Mouse (Mus musculus) mouse trophoblast stem cell (cell line): Measurements from ENCODE around the gene Inpp4b.

Experiments
- in situ Hi-C, 2 experiments: fragments of 300-500 bp; cut with MseI, MboI; formaldehyde crosslinking; loops; 2 replicates in 1 of 2; 3 replicates in 1 of 2; pipeline ENCODE4 v1.15.1; 2025

Inpp4b gene

DNA sequence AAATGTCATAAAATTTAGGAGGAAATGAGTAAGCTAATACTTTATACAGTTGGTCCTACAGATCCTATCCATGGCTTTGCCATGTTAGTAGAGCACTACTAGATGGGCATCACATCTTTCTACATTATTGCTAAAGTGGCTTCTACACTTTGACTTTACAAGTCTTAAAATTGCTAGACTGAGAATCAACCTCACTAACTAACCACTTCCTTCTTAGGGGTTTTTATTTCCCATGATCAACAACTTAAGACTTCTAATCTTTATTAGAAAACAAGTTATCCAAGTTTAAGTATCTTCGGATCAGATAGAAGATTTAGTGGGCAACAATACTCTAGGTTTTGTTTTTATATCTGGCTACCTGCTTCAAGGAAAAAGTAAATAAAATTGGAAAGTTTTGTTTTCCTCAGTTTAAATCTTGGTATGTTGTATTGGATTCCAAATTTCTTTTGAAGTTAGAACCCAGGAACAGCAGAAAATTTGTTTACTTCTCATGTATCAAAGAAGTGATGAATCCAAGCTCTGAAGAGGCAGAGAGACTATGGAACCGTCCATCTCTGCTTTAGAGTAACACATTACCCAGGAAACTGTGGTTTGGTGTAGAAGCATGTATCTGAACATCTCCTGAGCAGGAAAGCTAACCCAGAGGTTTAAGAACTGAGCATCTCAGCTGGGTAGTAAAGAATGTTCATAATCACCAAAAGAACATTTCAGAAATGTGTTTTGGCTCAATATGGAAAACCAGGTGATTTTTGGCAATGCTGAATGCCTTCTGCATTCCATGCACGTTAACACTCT lies 361.4 kb downstream of the Inpp4b start:
- in situ Hi-C loops, result no loop called here

- in situ Hi-C loops, result no loop called here
These were observed 365.1 kb downstream of the Inpp4b start for GRCm38 (mm10) chr8:81707436-81707835.

GRCm38 (mm10) chr8:81731332-81731731 lies 389.0 kb downstream of the Inpp4b start:
- in situ Hi-C loops, result no loop called here

DNA sequence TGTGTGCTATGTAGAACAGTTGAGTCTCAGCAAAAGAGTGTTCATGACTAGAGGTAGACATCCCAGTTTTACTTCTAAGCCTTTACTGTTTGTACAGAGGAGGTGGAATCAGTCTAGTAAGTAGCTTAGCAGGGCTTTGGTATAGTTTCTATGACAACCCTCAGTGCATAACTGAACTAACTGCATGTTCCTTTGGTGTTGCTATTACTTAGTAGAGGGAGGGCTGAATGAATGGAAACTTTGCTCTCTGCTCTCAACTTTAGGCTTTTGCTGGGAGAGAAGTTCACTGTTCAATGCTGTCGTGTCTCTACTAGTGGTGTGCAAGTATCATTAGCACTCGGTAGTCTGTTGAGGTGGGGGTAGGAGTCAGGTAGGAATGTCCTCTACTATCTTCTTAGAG lies 393.3 kb downstream of the Inpp4b start:
- in situ Hi-C loops, result no loop called here

GRCm38 (mm10) chr8:81736103-81736502 lies 393.7 kb downstream of the Inpp4b start:
- in situ Hi-C loops, result no loop called here

DNA sequence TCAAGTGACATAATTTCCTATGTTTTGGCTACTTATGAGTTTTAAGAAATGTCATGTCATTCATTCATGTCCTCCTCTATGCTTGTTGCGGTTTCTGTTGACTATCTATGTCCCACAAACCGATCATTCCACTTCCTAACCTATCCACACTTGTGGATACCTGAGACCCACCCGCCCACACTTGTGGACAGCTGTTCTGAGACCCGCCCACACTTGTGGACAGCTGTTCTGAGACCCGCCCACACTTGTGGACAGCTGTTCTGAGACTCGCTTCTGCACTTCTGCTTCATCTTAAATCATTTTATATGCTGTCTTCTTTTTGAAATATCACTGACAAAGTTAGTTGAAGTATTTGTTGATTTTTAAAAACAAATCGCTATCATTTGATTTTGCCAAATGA lies 400.2 kb downstream of the Inpp4b start:
- in situ Hi-C loops, result no loop called here

GRCm38 (mm10) chr8:81743040-81743439 lies 400.7 kb downstream of the Inpp4b start:
- in situ Hi-C loops, result no loop called here

DNA sequence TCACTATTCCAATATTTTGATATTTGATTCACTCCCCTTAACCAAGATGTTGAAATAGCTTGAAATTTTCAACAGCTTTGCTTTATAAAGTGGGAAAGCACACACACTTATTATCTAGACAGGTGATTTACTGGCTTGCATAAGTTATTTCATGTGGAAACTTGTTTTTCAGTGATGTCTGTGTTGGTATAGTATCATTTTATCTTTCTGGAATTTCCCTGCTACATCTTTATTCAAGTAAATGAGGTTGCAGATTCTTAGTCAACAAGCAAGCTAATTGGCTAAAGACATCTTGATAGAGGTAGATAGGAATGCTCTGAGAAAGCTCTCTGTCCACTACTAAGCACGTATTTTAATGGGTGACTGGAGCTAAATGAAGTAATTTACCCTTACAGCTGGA lies 403.1 kb downstream of the Inpp4b start:
- in situ Hi-C loops, result no loop called here

- in situ Hi-C loops, result no loop called here
These were observed 408.8 kb downstream of the Inpp4b start for GRCm38 (mm10) chr8:81751159-81751558.

GRCm38 (mm10) chr8:81756663-81757062 lies 414.3 kb downstream of the Inpp4b start:
- in situ Hi-C loops, result no loop called here

GRCm38 (mm10) chr8:81757580-81758144 lies 415.3 kb downstream of the Inpp4b start:
- in situ Hi-C loops, result no loop called here

DNA sequence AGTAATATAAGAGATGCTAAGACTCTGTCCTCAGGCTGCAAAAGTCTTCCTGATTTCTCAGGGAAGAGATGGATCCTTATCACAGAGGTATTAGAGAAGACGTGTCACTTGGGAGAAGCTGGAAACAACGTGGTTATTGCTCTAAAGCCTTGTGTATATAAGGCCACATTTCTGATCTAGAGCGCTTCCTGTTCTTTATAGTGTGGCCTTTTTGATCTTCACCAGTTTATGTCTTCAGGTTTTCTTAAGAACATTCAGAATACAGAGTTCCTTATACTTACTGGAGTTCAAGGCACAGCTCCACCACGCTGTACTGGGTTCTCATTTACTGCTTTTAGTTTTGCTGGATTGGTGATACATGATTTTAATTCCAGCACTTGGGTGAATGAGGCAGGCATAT lies 419.1 kb downstream of the Inpp4b start:
- in situ Hi-C loops, result no loop called here

GRCm38 (mm10) chr8:81766033-81766432 lies 423.7 kb downstream of the Inpp4b start:
- in situ Hi-C loops, result no loop called here

DNA sequence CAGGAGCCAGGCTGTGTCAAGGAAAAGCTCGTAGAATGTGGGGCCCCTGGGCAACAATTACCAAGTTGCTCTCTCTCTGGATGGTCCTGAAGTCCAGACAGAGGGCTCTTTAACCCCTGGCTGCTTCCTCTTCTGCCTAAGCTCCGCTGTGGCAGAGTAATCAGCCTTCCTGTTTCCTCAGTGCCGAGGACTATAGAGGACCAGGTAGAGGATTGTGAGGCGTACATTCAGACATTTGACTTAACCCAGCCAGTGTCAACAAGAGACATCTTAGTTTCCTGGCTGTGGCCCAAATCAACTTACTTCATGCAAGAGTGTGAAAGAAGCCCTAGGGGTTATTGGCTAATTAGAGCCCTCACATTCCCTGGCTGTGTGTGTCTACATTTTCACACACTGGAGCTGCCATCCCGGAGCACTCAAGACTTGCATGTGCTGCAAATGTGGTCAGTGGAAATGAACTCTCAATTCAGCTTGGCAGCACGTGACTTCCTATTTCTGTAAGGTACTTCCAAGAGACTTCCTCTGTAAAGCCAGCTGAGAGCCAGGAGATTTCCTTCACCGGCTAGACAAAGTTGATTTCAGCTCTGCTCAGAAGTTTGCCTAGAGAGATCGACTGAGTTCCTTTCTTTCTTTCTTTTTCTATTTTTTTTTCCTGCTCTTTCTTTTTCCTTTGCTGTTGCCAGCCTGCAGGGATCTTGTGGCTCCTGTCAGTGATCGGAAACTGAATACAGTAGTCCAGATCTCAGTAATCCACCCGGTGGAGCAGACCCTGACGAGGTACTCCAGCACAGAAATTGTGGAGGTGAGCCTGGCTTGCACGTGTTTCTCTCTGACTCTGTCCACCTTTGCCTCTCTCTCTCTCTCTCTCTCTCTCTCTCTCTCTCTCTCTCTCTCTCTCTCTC lies 425.3 kb downstream of the Inpp4b start:
- in situ Hi-C loops, result no loop called here

DNA sequence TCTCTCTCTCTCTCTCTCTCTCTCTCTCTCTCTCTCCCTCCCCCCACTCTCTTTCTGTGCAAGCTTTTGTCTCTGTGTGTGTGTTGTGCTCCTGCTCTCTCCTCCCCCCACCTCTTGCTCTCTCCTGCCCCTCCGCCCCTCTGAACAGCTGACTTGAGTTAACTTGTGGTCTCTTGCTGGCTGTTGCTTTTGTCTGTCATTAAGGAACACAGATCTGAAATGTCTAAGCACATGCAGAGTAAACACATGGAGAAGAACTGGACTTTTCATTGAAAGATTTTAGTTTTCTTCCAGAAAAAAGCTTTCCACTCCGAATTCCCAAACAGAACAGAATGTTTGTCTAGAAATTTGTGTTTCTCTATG lies 425.9 kb downstream of the Inpp4b start:
- in situ Hi-C loops, result no loop called here

DNA sequence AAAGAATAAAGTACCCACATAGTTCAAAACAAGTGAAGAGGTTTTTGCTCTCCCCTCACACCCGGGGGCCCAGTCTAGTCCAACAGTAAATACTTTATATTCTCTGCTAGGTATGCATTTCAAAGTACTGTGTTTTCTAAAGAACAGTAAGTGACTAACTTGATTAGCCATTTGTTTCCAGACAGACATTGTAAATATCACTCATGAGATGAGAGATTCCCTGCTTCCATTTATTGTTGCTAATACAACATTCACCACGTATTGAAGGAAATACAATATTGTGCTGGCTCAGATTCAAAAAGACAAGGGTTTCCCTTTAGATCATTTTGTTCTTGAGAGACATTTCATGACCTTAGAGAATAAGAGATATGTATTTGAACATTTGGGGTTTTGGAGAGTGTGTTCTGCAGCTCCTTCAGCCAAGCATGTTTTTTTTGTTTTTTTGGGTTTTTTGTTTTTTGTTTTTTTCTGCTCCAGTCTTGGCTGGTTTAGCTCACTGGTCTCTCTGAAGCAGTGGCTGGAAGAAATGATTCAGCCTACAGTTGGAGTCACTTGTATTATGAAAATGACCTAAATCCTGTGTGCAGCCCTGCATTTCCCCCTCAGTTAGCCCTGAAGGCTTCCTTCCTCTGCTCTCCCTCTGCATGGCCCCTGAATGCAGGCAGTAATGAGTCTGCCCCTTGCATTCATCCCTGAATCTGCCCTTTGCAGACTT lies 426.5 kb downstream of the Inpp4b start:
- in situ Hi-C loops, result no loop called here

- in situ Hi-C loops, result no loop called here
These were observed 428.4 kb downstream of the Inpp4b start for GRCm38 (mm10) chr8:81770603-81771276.

DNA sequence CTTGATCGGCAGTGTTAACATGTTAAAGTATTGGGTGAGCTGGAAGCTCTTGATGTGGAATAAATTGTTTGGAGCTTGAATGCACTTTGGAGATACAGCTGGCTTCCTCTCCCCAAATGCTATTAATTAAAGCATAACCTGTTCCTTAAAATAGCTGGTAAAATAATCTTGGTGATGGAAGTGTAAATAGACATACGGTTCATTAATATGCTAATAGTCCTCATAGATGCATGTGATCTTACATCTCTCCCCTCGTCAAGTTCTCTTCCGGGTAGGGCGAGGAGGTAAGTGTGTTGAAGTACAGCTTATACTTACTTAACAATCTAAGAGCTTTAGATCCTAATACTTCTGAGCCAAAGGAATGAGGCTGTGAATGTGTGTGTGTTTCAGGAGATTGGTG lies 430.5 kb downstream of the Inpp4b start:
- in situ Hi-C loops, result no loop called here

DNA sequence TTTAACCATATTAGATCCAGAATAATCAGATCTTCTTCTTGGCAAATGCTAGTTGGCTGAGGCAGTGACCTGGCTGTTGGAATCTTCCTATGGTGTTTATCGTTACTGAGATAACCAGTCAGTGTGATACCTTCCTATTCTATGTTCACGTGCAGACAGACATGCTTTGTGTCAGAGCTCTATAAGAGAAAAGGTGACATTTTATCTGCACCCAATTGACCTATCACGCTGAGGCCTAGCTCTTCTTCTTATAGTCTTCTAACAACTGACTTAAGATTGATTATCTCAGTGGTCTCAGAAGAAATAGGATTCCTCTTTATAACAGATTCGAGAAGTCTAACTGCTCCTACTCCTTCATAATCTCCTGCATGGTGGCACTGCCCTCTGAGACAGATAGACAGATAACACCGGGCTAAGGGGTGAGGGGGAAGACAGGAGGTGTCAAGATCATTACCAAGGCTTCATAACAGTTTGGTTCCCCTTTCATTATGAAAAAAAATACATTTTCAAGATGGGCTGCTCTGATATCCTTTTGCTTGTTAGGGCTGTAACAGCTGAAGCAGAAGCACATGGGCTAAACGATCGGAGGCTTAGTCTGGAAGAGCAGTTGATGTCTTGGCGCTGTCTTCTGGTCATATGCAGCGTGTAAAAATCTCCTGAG lies 431.1 kb downstream of the Inpp4b start:
- in situ Hi-C loops, result no loop called here

DNA sequence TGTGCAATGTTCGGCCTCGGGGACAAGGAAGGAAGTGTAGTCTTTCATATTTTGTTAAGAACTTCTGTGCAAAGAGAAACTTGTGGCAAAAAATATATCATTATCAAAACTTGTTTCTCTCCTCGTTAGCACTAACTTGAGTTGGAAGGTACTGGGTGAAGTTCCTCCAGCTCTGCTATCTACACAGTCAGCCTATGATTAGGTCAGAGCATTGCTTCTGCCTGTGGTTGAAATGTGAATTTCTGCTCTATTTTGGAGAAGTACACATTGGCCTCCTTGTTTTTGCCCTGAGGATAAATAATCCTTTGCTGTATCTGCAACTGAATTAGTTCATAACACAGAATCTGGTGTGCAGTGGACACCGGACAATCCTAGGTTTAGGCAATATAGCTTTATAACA lies 431.7 kb downstream of the Inpp4b start:
- in situ Hi-C loops, result no loop called here

DNA sequence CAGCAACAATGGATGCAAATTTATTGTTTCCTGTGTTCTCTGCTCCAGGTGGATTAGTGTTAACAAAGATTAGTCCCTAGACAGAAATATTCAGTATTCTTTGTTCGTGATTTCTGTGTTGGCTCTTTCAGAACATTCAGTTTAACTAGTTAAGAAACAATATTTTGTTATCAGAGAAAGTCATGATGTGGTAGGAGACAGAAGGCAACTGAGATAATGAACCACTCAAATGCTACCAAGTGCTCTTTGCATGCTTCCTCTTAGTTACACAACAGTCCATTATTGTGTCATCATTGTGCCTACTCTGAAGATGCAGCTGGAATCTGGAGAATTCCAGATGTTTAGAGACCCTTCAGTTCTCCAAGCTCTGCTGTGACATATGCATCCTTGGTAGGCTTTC lies 432.1 kb downstream of the Inpp4b start:
- in situ Hi-C loops, result no loop called here
